Mouse (Mus musculus) forebrain, embryonic 11.5 days (tissue): ENCODE measurements around the gene Armh1. TPM values are rescaled to one million over a fixed set of nuclear protein-coding genes. Genes with fewer than 3 reads are reported as not detected.

ENCODE experiments used
- ATAC-seq: fragments of 200-750 bp; cut with Nextera tagmentation; replicated peaks from 2 replicates; pipeline ENCODE4 v1.8.0; 2017; ENCODE audit warnings: moderate TSS enrichment; ENCODE audit not compliant: low FRiP score
- DNase-seq: peaks from one replicate; pipeline ENCODE4 v3.0.0-alpha.2; 2017; ENCODE audit warnings: low spot score
- H3K27ac ChIP-seq: fragments of 300-500 bp; sonication (generic); 2 replicates; pipeline ENCODE4 v1.5.1; 2014; ENCODE audit warnings: low read depth, low read length
- H3K27me3 ChIP-seq: fragments of 300-500 bp; sonication (generic); 2 replicates; pipeline ENCODE4 v1.6.1; 2014; ENCODE audit warnings: mild to moderate bottlenecking, low read length, mixed read lengths; ENCODE audit not compliant: control insufficient read depth, insufficient read depth
- H3K36me3 ChIP-seq: fragments of 300-500 bp; sonication (generic); 2 replicates; pipeline ENCODE4 v1.6.1; 2014; ENCODE audit warnings: mild to moderate bottlenecking, low read length, moderate library complexity, mixed read lengths; ENCODE audit not compliant: control insufficient read depth, insufficient read depth
- H3K4me1 ChIP-seq: fragments of 300-500 bp; sonication (generic); replicated peaks from 2 replicates; pipeline ENCODE4 v1.6.1; 2014; ENCODE audit warnings: low read length, mixed read lengths; ENCODE audit not compliant: control insufficient read depth, insufficient read depth
- H3K4me2 ChIP-seq: fragments of 300-500 bp; sonication (generic); 2 replicates; pipeline ENCODE4 v1.6.1; 2014; ENCODE audit warnings: low read depth, mild to moderate bottlenecking, low read length, moderate library complexity, mixed read lengths; ENCODE audit not compliant: severe bottlenecking
- H3K4me3 ChIP-seq: fragments of 300-500 bp; sonication (generic); 2 replicates; pipeline ENCODE4 v1.5.1; 2014; ENCODE audit warnings: low read depth, low read length
- H3K9ac ChIP-seq: fragments of 300-500 bp; sonication (generic); 2 replicates; pipeline ENCODE4 v1.6.1; 2014; ENCODE audit warnings: low read length
- H3K9me3 ChIP-seq: fragments of 300-500 bp; sonication (generic); 2 replicates; pipeline ENCODE4 v1.6.1; 2016; ENCODE audit warnings: low read length, mixed read lengths; ENCODE audit not compliant: control insufficient read depth
- WGBS: fragments of 180-500 bp; shearing (Covaris S2); extraction: QIAGEN DNeasy Blood & Tissue Kit; methylation state at CpG from one replicate; pipeline ENCODE4 v1.1.7; 2014; 5-methylcytosine and 5-hydroxymethylcytosine counted together
- polyA plus RNA-seq: library from polyadenylated mRNA; unstranded; fragments of >200 nt; fragmentation: Nextera tagmentation; extraction: Ambion mirVana; gene quantifications from 2 replicates; pipeline ENCODE4 v1.2.1, GENCODE M21; 2014

The Armh1 gene
- polyA plus RNA-seq, 1 experiment from 2014 or later: 0.49 TPM

DNA sequence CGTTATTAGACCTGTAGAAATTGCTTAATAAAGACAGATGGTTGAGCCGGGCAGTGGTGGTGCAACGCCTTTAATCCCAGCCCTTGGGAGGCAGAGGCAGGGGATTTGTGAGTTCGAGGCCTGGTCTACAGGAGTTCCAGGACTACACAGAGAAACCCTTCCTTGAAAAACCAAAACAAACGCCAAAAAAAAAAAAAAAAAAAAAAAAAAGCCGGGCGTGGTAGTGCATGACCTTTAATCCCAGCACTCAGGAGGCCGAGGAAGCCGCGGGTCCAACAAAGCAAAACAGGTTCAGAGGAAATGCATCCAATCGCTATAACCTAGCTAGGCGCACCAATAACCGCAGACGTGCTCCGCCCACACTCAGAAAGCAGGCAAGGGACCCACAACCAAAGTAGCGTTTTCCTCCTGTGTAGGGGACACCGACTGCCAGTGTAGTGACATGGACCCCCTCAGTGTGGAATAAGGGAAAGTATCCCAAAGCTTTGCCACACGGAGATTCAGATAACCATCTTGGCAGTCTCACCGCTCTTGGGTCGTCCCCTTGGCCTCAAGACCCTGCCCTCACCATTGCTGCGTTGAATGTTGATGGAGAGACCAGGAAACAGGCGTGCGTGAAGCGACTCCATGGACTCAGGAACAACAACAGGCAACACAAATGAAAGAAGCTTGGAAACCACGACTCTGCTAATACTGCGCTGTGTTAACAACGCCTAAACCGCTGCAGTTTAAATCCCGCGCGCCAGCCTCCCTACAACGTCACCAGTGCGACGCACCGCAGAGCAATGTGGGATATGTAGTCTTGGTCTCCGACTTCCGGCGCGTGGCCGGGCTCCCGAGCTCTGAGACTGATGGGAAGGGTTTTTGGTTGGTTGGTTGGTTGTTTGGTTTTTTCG, 69.8 kb downstream of the Armh1 start, which contains the start of gene Kif2c:
Kif2c (minus strand) TSS at position 777 of the 896 bp plus-strand sequence.
- peaks cover 5% of the 10 kb centered on the region; the same call in 1 of the 2 replicates for H3K36me3 ChIP-seq
- peak within 1 kb of the TSS; percentile 63 for H3K4me2 ChIP-seq
- DNase-seq: peak; percentile 95
- peak within 1 kb of the TSS; percentile 79 for H3K9ac ChIP-seq
- H3K4me3 ChIP-seq: peak within 1 kb of the TSS; percentile 79
- peak; percentile 97 for ATAC-seq
- peaks cover 7% of the 10 kb centered on the region; the same call in 1 of the 2 replicates for H3K4me1 ChIP-seq
- H3K27ac ChIP-seq: peak within 1 kb of the TSS; percentile 68
- WGBS: 1% methylated on average over 42 of the region's 42 CpGs
- H3K9me3 ChIP-seq: no peaks in the 10 kb centered on the region
- no peaks in the 10 kb centered on the region for H3K27me3 ChIP-seq

GRCm38 (mm10) chr4:117169936-117170335, 82.0 kb downstream of the Armh1 start:
- Histone ChIP-seq H3K4me3 (no peak overlapping the region), H3K4me2 (no peak overlapping the region), H3K4me1 (no peaks in the 10 kb centered on the region), H3K9me3 (no peaks in the 10 kb centered on the region), H3K27me3 (no peaks in the 10 kb centered on the region), H3K36me3 (peaks cover 28% of the 10 kb centered on the region; the same call in 1 of the 2 replicates), H3K27ac (no peak overlapping the region), H3K9ac (no peak overlapping the region)
- ATAC-seq (no peak), DNase-seq (no peak)
- WGBS: 95% methylated on average over 5 of the region's 5 CpGs

Other genes starting within 250 kb of the Armh1 start
- gene Eif2b3, start 232.7 kb downstream of the Armh1 start, polyA plus RNA-seq: 45.7 and 47.5 TPM in 2 replicates
- 5.8 and 6.4 TPM in 2 replicates for gene Ptch2, start 156.1 kb downstream of the Armh1 start, polyA plus RNA-seq
- 4.1 and 6.5 TPM in 2 replicates for gene Btbd19, start 126.4 kb downstream of the Armh1 start, polyA plus RNA-seq
- not detected in 2 replicates for gene Tctex1d4, start 125.3 kb downstream of the Armh1 start, polyA plus RNA-seq
- 16.0 and 17.4 TPM in 2 replicates for gene Plk3, start 118.2 kb downstream of the Armh1 start, polyA plus RNA-seq
- 797 and 841 TPM in 2 replicates for gene Rps8, start 95.9 kb downstream of the Armh1 start, polyA plus RNA-seq
- gene Kif2c, start 69.5 kb downstream of the Armh1 start, polyA plus RNA-seq: 111 and 116 TPM in 2 replicates
- 6.4 and 9.0 TPM in 2 replicates for gene Tmem53, start 174 bp downstream of the Armh1 start, polyA plus RNA-seq
- gene Rnf220, start 244.9 kb upstream of the Armh1 start, polyA plus RNA-seq: 92.3 and 95.1 TPM in 2 replicates